Mouse (Mus musculus) layer of hippocampus, adult 2 months (tissue): ENCODE measurements around the gene Flcn. TPM values are rescaled to one million over a fixed set of nuclear protein-coding genes. Genes with fewer than 3 reads are reported as not detected.
A peak's percentile ranks its signal among the peaks of the same experiment; 100 is the strongest.

Source experiments
- DNase-seq, 2 experiments: peaks; one replicate each; pipeline ENCODE4 v3.0.0; 2022; ENCODE audit warnings: low spot score in 2 of 2
- H3K27ac ChIP-seq: fragments of 200-600 bp; 2 replicates; pipeline ENCODE4 v1.8.1; 2022
- H3K4me3 ChIP-seq: fragments of 200-600 bp; 2 replicates; pipeline ENCODE4 v1.8.1; 2022; ENCODE audit warnings: mild to moderate bottlenecking
- CTCF ChIP-seq: fragments of 200-600 bp; conservative IDR thresholded peaks from 2 replicates; pipeline ENCODE4 v1.8.1; 2022; ENCODE audit warnings: antibody characterized with exemption, mild to moderate bottlenecking, moderate library complexity
- total RNA-seq, 2 experiments: library from RNA; stranded (reverse); gene quantifications; 2 replicates each; pipeline ENCODE4 v1.2.3; 2021

Flcn gene
- total RNA-seq, 2 experiments from 2014 or later, result 44.8 to 46.9 TPM

DNA sequence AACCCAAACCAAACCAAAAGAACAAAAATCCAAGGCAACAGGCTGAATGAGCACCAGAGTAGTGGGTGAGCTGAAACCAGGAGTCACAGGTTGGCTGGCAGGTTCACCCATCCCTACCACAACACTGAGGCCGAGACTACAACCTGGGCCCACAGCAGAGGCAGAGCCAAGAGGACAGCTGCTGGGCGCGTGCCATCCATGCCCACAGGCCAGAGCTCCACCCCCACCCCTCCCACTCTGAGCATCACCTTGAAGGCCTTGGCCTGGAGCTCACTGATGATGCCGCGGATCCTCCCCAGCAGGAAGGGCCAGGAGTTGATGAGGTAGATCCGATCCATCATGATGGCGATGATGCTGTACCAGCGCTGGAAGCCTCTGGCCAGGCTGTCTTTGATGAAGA is 7.9 kb downstream of the Flcn start:
- no peak for TF ChIP-seq CTCF
- DNase-seq, result no peak
- Histone ChIP-seq H3K27ac (no peak overlapping the region), H3K4me3 (no peak overlapping the region)

- Histone ChIP-seq H3K4me3 (no peak overlapping the region), H3K27ac (no peak overlapping the region)
- no peak for DNase-seq
- peak; percentile 28 for TF ChIP-seq CTCF
Observed at GRCm38 (mm10) chr11:59800412-59800811, 9.4 kb downstream of the Flcn start.

DNA sequence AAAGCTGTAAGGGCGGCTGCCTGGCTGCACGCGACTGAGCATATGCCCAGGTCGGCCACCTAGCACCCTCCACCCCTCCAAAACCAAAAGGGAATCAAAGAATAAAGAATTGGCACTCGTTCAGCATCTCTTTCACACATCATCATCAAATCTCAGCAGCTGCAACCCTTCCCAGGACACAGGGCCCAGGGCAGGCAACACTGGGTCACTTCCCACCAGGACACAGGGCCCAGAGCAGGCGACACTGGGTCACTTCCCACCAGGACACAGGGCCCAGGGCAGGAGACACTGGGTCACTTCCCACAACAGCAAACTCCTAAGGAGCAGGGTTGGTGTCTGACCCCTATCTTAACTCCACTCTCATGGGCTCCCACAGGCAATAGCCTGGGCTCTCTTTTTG is 16.4 kb downstream of the Flcn start:
- Histone ChIP-seq H3K27ac (no peak overlapping the region), H3K4me3 (no peak overlapping the region)
- DNase-seq, result no peak
- no peak for TF ChIP-seq CTCF

DNA sequence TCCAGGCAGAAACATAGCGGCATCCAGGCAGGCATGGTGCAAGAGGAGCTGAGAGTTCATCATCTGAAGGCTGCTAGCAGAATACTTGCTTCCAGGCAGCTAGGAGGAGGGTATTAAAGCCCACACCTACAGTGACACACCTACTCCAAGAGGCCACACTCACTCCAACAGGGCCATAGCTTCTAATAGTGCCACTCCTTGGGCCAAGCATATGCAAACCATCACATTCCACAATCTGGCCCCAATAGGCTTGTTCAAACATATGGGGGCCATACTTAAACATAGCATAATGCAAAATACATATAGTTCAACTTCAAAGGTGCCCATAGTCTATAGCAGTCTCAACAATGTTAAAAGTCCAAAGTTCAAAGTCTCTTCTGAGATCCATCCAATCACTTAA is 20.5 kb downstream of the Flcn start:
- no peak for DNase-seq
- no peak for TF ChIP-seq CTCF

GRCm38 (mm10) chr11:59787199-59787781 is 22.5 kb downstream of the Flcn start, which contains the start of gene Pld6:
TSS of gene Pld6 (minus strand) at chr11:59787645.
- no peak; the same call in 1 of the 2 replicates for TF ChIP-seq CTCF
- peak within 1 kb of the TSS; percentile 51 for H3K4me3 ChIP-seq
- DNase-seq, result no peak
- H3K27ac ChIP-seq, result no peak within 1 kb of the TSS

More for the DNA sequence above, 20.5 kb downstream of the Flcn start:
- Histone ChIP-seq H3K4me3 (no peak overlapping the region), H3K27ac (no peak overlapping the region)

- DNase-seq, result no peak
- no peak overlapping the region for H3K27ac ChIP-seq
- no peak for TF ChIP-seq CTCF
- peak overlapping the region; percentile 51 for H3K4me3 ChIP-seq
Observed at GRCm38 (mm10) chr11:59786444-59787198, 23.2 kb downstream of the Flcn start.

DNA sequence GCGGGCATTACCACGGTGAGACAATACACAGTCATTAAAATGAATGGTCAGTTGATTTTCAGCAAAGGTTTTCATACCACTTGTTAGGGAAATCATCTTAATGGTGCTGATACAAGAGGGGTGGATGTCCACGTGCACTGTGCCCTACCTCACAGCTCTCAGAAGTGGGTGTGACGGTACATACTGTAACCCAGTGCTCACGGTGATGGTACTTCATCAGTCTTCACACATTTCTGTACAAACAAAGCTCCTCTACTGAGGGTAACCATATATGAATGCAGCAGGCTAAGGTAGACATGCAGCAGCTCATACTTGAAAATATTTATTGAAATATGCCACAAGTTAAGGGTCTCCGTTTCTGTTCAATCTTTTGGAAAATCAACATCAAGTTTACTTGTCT is 26.2 kb downstream of the Flcn start:
- H3K27ac ChIP-seq, result no peak overlapping the region
- no peak overlapping the region for H3K4me3 ChIP-seq
- DNase-seq, result no peak
- TF ChIP-seq CTCF, result no peak

DNA sequence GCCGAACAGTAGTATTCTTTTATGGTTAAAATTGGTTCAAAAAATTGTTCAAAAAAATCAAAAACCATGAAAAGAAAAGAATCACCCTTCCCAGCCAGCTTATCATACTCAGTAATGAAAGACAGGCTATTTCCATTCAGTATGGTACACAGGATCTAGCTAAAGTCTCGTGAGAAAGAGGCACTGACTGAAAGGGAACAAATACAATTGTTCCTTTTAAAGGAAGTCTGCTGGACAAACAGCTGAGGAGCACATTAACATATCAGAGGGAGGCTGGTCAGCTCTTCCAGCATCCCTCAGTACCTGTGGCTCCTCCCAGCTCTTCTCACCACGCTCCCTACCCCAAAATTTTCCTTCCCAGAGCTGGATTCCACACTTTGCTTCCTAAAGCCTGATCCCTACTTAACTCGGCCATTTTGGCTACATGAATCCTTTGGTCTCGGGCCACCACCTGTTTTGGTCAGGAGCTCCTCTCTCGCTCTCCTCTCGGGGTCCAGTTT is 27.7 kb downstream of the Flcn start:
- Histone ChIP-seq H3K4me3 (no peak overlapping the region), H3K27ac (no peak overlapping the region)
- no peak for TF ChIP-seq CTCF
- no peak for DNase-seq

DNA sequence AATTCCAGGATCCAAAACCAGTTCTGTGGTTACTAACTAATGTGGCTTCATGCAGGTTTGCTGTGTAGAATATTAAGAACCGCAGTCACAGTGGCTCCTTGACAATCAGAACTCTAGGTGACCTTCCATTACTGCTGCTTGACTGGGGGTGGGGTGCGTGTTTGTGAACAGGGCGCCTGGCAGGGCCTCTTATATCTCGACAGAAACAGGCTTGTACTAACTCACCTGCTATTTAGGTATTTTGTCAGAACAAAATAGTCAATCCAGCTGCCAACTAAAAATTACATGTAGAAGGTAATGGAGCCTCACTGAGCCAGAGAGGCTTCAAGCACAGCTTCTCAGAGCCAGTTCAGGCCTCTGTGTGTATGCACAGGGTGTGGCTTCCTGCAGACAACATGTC is 29.6 kb downstream of the Flcn start:
- Histone ChIP-seq H3K4me3 (no peak overlapping the region), H3K27ac (no peak overlapping the region; the same call in 1 of the 2 replicates)
- TF ChIP-seq CTCF, result no peak
- DNase-seq, result no peak

DNA sequence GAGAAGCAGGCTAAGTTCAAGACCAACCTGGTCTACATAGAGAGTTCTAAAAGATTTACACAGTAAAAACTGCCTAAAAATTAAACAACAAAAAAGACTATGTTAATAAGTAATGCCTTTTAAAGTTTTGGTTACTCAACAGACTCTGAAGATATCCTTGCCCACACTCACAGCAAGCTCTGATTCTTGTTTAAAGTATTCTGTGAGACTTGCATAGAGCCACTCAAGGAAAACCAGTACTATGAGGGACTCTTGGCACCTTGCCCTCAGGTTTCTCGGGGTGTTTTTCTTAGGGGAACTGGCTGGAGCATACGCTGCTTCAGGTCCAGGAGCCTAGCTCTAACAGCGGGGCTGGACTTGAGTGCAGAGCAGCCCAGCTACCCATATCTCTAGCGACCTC is 30.4 kb downstream of the Flcn start:
- H3K27ac ChIP-seq, result no peak overlapping the region
- DNase-seq, result no peak
- H3K4me3 ChIP-seq, result no peak overlapping the region
- TF ChIP-seq CTCF, result no peak

GRCm38 (mm10) chr11:59778874-59779223 is 31.0 kb downstream of the Flcn start:
- TF ChIP-seq CTCF, result no peak
- DNase-seq, result no peak
- H3K4me3 ChIP-seq, result no peak overlapping the region
- no peak overlapping the region for H3K27ac ChIP-seq

GRCm38 (mm10) chr11:59778181-59778873 is 31.5 kb downstream of the Flcn start:
- no peak overlapping the region for H3K4me3 ChIP-seq
- peak; percentile 96 for TF ChIP-seq CTCF
- peak; percentile 49 to 78 for DNase-seq
- H3K27ac ChIP-seq, result no peak overlapping the region

DNA sequence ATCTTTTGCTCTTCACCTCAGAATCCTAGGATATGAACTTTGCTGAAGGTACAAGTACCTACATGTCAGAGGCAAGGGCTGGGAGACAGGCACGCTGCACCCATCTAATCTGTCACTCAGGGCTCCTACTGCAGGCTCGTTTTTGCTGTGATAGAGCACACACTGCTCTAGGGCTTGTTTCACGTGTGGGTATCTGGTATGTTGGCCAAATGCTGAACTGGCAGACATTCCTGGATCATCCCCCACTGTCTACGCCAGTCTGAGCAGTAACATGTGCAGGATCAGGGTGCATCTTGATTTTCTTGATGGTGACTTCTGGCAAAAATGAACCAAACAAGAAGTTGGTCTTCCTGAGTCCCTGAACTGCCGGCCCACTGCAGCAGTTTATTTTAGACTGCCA is 32.6 kb downstream of the Flcn start:
- H3K27ac ChIP-seq, result peak overlapping the region; percentile 68; the same call in 1 of the 2 replicates
- peak; percentile 35 to 36 for DNase-seq
- TF ChIP-seq CTCF, result no peak
- no peak overlapping the region for H3K4me3 ChIP-seq
